Mouse (Mus musculus): ENCODE results near the gene Sytl1. TPM values are rescaled to one million over a fixed set of nuclear protein-coding genes. Genes with fewer than 3 reads are reported as not detected.

Sytl1 gene
- polyA plus RNA-seq, 1 experiment from 2014 or later: 40.2 TPM

- H3K27me3 ChIP-seq: peaks cover 35% of the 10 kb centered on the region
- peak within 1 kb of the TSS; percentile 35 for H3K9ac ChIP-seq
- no peaks in the 10 kb centered on the region for H3K9me3 ChIP-seq (replicated peaks)
- H3K4me1 ChIP-seq: peaks cover 26% of the 10 kb centered on the region
- no peak within 1 kb of the TSS for H3K27ac ChIP-seq (replicated peaks)
- H3K4me2 ChIP-seq (replicated peaks): peak within 1 kb of the TSS; percentile 99
- no peaks in the 10 kb centered on the region for H3K36me3 ChIP-seq
- no peak for ATAC-seq (ENCODE audit: insufficient number of reproducible peaks, low FRiP score, low TSS enrichment, low read depth)
- 2% methylated on average over 52 of the region's 52 CpGs for WGBS
- H3K4me3 ChIP-seq (replicated peaks): peak within 1 kb of the TSS; percentile 61
Measured at GRCm38 (mm10) chr4:133211751-133212561, 51.0 kb downstream of the Sytl1 start, which contains the start of the genes Cd164l2 and Gpr3. TSS of gene Cd164l2 (plus strand) at chr4:133212131. TSS of gene Gpr3 (minus strand) at chr4:133212536.

GRCm38 (mm10) chr4:133210788-133211390 is 52.0 kb downstream of the Sytl1 start:
- Histone ChIP-seq H3K4me3 (replicated peaks) (no peak overlapping the region; the same call in 1 of the 2 replicates), H3K27ac (replicated peaks) (no peak overlapping the region), H3K4me1 (peaks cover 26% of the 10 kb centered on the region), H3K27me3 (peaks cover 35% of the 10 kb centered on the region), H3K9ac (no peak overlapping the region), H3K4me2 (replicated peaks) (no peak overlapping the region), H3K36me3 (no peaks in the 10 kb centered on the region), H3K9me3 (replicated peaks) (no peaks in the 10 kb centered on the region)
- WGBS: 96% methylated on average over 19 of the region's 19 CpGs
- ATAC-seq (ENCODE audit: insufficient number of reproducible peaks, low FRiP score, low TSS enrichment, low read depth): no peak

GRCm38 (mm10) chr4:133210023-133210787 is 52.7 kb downstream of the Sytl1 start:
- no peak overlapping the region for H3K4me3 ChIP-seq (replicated peaks)
- peaks cover 26% of the 10 kb centered on the region for H3K4me1 ChIP-seq
- no peak for ATAC-seq (ENCODE audit: insufficient number of reproducible peaks, low FRiP score, low TSS enrichment, low read depth)
- peaks cover 35% of the 10 kb centered on the region for H3K27me3 ChIP-seq
- no peaks in the 10 kb centered on the region for H3K9me3 ChIP-seq (replicated peaks)
- no peak overlapping the region for H3K4me2 ChIP-seq (replicated peaks)
- WGBS: 90% methylated on average over 24 of the region's 24 CpGs
- no peaks in the 10 kb centered on the region for H3K36me3 ChIP-seq
- no peak overlapping the region for H3K27ac ChIP-seq (replicated peaks)
- no peak overlapping the region for H3K9ac ChIP-seq

DNA sequence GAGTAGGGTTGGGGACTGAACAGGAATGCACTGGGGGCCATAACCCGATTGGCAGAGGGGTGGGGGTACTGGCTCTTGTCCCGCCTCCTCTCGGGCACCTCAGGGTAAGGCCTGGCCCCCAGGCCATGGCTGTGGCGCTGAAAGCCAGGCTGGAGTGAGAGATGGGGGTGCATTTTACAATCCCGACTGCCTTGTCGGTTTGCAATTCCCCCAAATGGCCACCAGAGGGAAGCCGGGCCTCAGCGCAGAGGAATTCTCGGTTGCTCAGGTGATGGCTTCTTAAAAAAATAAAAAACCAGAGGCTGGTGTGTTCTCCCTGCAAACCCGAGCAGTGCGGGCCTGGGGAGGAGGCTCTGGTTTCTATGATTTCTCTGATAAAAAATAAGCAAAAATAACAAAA is 53.5 kb downstream of the Sytl1 start:
- Histone ChIP-seq H3K4me2 (replicated peaks) (no peak overlapping the region), H3K9me3 (replicated peaks) (no peaks in the 10 kb centered on the region), H3K36me3 (no peaks in the 10 kb centered on the region), H3K27me3 (peaks cover 34% of the 10 kb centered on the region), H3K4me3 (replicated peaks) (no peak overlapping the region), H3K9ac (no peak overlapping the region), H3K4me1 (peaks cover 33% of the 10 kb centered on the region), H3K27ac (replicated peaks) (no peak overlapping the region)
- 4% methylated on average over 11 of the region's 11 CpGs for WGBS
- ATAC-seq (ENCODE audit: insufficient number of reproducible peaks, low FRiP score, low TSS enrichment, low read depth): no peak

DNA sequence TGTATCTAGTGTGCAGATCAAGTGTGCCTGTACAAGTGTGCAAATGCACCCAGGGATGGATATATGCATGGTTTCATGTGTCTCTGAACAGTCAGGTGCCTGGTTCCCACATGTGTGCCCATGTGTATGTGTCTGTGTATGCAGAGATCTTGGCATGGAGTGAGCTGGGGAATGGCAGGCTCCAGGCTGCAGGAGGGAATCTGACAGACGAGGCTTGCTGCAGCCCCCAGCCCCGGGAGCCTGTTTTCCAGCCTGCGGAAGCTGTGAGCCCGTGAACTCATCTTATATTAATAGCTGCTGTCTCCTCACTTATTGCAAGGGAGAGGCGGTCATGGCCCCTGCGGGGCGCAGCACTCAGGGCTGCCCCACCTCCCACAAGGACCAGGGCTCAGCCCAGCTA is 58.5 kb downstream of the Sytl1 start:
- Histone ChIP-seq H3K27ac (replicated peaks) (peak overlapping the region; percentile 63; the same call in 1 of the 2 replicates), H3K9me3 (replicated peaks) (no peaks in the 10 kb centered on the region), H3K4me2 (replicated peaks) (no peak overlapping the region), H3K4me1 (peaks cover 36% of the 10 kb centered on the region), H3K36me3 (no peaks in the 10 kb centered on the region), H3K27me3 (no peaks in the 10 kb centered on the region), H3K4me3 (replicated peaks) (no peak overlapping the region), H3K9ac (no peak overlapping the region)
- no peak for ATAC-seq (ENCODE audit: insufficient number of reproducible peaks, low FRiP score, low TSS enrichment, low read depth)
- WGBS: 28% methylated on average over 7 of the region's 7 CpGs

- no peaks in the 10 kb centered on the region for H3K36me3 ChIP-seq
- peaks cover 42% of the 10 kb centered on the region for H3K4me1 ChIP-seq
- WGBS: 57% methylated on average over 3 of the region's 3 CpGs
- H3K4me3 ChIP-seq (replicated peaks): no peak overlapping the region
- H3K9ac ChIP-seq: no peak overlapping the region
- H3K27ac ChIP-seq (replicated peaks): no peak overlapping the region
- no peak overlapping the region for H3K4me2 ChIP-seq (replicated peaks)
- no peaks in the 10 kb centered on the region for H3K27me3 ChIP-seq
- H3K9me3 ChIP-seq (replicated peaks): no peaks in the 10 kb centered on the region
- no peak for ATAC-seq (ENCODE audit: insufficient number of reproducible peaks, low FRiP score, low TSS enrichment, low read depth)
Measured at GRCm38 (mm10) chr4:133203591-133203990, 59.3 kb downstream of the Sytl1 start.

Other genes starting within 250 kb of the Sytl1 start
- gene Wasf2, start 132.6 kb downstream of the Sytl1 start, polyA plus RNA-seq (2015; fragmentation: Nextera tagmentation; extraction: Ambion mirVana): 116 and 118 TPM in 2 replicates
- 8.8 and 9.3 TPM in 2 replicates for gene Cd164l2, start 51.0 kb downstream of the Sytl1 start, polyA plus RNA-seq (2015; fragmentation: Nextera tagmentation; extraction: Ambion mirVana)
- 0.07 and 0.24 TPM in 2 replicates for gene Gpr3, start 50.6 kb downstream of the Sytl1 start, polyA plus RNA-seq (2015; fragmentation: Nextera tagmentation; extraction: Ambion mirVana)
- gene Map3k6, start 22.3 kb downstream of the Sytl1 start, polyA plus RNA-seq (2015; fragmentation: Nextera tagmentation; extraction: Ambion mirVana): 17.4 and 20.6 TPM in 2 replicates
- gene Tmem222, start 14.7 kb upstream of the Sytl1 start, polyA plus RNA-seq (2015; fragmentation: Nextera tagmentation; extraction: Ambion mirVana): 79.1 and 87.8 TPM in 2 replicates
- gene Wdtc1, start 90.4 kb upstream of the Sytl1 start, polyA plus RNA-seq (2015; fragmentation: Nextera tagmentation; extraction: Ambion mirVana): 17.0 and 17.2 TPM in 2 replicates
- gene Slc9a1, start 106.6 kb upstream of the Sytl1 start, polyA plus RNA-seq (2015; fragmentation: Nextera tagmentation; extraction: Ambion mirVana): 11.0 and 11.2 TPM in 2 replicates
- 9.7 and 11.2 TPM in 2 replicates for gene Tent5b, start 217.0 kb upstream of the Sytl1 start, polyA plus RNA-seq (2015; fragmentation: Nextera tagmentation; extraction: Ambion mirVana)
- 8.0 and 9.1 TPM in 2 replicates for gene Trnp1, start 235.4 kb upstream of the Sytl1 start, polyA plus RNA-seq (2015; fragmentation: Nextera tagmentation; extraction: Ambion mirVana)